Mouse (Mus musculus): ENCODE data around the gene Rpl4.
"Not testable (repeated sequence)": the region's sequence is repeated elsewhere in the genome, so short reads cannot be mapped to it uniquely, and the experiment has no call there.

Gene Rpl4

DNA sequence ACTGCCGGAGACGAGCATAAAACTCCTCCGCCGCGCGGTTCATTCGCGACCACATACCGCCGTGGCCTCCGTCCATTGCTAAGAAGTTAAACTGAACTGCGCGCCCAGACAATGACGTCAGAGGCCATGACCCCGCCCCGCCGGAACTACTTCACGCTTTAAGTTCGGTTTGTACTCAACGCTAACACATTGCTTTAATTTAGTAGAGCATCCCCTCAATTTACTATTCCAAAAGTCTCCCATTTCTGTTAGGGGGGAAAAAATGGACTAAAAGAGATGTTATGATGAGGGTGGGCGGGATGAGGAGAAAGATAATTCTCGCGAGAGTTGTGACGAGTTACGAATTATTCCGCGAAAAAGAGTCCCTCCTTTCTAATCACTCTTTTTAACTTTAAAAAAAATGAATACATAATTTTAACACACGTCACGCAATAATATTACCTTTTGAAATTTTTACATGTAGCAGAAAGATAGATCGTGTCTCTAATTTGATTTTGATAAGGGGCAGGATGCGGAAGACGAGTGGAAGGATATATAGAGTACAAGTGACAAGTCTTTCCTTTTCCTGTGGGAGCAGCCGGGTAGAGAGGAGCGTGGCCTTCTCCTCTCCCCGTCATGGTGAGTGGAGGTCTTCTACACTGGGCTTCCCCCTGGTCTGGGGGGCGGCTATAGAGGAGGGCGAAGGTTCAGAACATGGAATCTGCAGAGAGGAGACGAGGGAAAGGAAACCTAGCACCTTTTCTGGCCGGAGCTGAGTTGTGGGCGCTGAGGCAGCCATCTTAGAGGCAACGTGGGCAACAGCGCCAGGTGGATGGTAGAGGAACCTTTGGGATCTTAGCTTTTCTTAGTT lies at the start of gene Rpl4, which contains the start of gene Zwilch:
Rpl4 (plus strand) TSS at position 560 of the 850 bp plus-strand sequence.
Zwilch (minus strand) TSS at position 289 of the 850 bp plus-strand sequence.
- peak; percentile 97 for DNase-seq (ENCODE audit: low read depth)

GRCm38 (mm10) chr9:64124846-64125245 lies 48.3 kb upstream of the Rpl4 start:
- DNase-seq (ENCODE audit: low read depth), result not testable (repeated sequence)

- no peak for DNase-seq (ENCODE audit: low read depth)
These were observed 47.9 kb upstream of the Rpl4 start for GRCm38 (mm10) chr9:64125307-64125706.

GRCm38 (mm10) chr9:64126121-64126520 lies 47.1 kb upstream of the Rpl4 start:
- DNase-seq (ENCODE audit: low read depth), result no peak

DNA sequence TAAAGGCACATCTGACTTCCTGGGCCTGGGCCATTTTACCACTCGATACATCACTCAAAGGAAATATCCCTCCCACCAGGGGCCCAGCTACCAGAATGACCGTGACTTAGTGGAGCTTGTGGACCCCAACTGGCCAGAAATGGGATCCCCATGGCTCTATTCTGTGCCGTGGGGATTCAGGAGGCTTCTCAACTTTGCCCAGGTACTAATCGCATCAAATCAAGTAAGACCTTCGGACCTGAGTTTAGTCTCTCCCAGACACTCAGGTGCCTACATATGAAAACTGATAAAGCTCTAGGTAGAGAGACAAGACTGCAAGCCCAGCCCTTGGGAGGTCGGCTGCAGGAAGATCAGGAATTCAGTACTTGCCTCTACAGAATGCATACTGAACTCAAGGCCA lies 41.6 kb upstream of the Rpl4 start:
- no peak for DNase-seq (ENCODE audit: low read depth)

DNA sequence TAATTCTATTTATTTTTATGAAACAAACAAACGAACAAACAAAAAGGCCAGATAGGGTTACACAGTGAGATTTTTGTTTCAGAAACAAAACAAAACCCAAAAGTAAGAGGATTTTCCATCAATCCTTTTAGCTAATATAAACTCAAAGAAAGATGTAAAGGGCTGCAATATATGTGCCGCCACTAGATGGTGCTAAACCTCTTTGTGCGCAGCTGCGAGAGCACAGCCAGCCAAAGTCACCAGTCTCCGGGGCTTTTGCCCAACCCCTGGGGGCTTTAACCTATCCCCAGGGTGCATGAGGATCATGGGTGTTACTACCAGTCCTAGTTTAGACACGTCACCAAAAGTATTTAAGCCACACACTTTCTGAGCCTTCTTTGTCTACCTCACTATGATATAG lies 34.3 kb upstream of the Rpl4 start:
- DNase-seq (ENCODE audit: low read depth), result peak; percentile 74

GRCm38 (mm10) chr9:64139879-64140278 lies 33.3 kb upstream of the Rpl4 start:
- DNase-seq (ENCODE audit: low read depth), result no peak

- DNase-seq (ENCODE audit: low read depth), result no peak
These were observed 16.5 kb upstream of the Rpl4 start for GRCm38 (mm10) chr9:64156641-64157040.

- DNase-seq (ENCODE audit: low read depth), result no peak
These were observed 12.7 kb upstream of the Rpl4 start for GRCm38 (mm10) chr9:64160471-64160870.

GRCm38 (mm10) chr9:64169967-64170366 lies 3.2 kb upstream of the Rpl4 start:
- not testable (repeated sequence) for DNase-seq (ENCODE audit: low read depth)

DNA sequence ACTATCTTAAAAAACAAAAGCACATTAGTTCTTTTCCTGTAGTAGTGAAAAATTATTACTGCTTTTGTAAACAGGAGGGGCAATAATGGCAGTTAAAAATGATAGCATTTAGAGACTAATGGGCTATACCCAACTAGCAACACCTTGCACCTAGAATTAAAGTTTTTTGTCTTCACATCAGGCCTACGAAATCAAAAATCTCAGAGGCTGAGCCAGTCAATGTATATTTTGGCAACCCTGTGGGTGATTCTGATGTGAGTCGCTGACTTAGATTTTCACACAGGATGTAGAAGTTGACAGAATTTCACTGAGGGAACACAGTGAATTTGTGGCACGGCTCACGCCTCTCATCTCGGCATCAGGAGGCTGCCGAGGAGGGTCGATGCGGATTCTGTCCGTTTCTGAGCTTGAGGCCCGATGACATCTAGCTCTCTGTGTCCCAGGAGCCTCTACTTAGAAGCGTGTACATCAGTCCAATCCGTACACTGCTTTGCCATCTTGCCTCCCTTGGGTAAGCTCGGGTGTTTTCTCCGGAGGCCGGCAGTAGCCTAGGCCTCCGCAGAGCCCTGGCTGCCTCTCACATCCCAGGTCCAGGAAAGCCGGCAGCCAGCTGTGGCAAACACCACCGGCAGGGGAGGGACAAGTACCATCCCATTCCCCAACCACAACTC lies 895 bp upstream of the Rpl4 start:
- DNase-seq (ENCODE audit: low read depth), result no peak

GRCm38 (mm10) chr9:64173666-64174220 lies 568 bp downstream of the Rpl4 start:
- no peak for DNase-seq (ENCODE audit: low read depth)

DNA sequence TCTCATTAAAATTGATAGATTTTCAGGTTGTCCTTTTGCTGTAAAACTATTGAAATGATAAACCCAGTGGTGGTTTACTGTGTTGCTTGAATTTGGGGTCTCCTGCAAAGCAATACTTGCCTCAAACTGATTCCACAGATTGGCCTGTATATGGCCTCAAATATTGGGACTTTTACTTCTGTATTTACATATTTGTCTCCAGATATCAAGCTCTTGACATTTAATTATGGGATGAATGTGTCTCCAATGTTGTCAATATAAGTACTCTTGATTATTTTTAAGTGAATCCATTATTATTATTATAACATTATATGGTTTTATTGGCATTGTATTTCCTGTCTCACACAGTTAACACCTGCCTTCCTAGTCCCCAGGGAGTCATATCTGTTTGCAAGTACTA lies 1.2 kb downstream of the Rpl4 start:
- no peak for DNase-seq (ENCODE audit: low read depth)

DNA sequence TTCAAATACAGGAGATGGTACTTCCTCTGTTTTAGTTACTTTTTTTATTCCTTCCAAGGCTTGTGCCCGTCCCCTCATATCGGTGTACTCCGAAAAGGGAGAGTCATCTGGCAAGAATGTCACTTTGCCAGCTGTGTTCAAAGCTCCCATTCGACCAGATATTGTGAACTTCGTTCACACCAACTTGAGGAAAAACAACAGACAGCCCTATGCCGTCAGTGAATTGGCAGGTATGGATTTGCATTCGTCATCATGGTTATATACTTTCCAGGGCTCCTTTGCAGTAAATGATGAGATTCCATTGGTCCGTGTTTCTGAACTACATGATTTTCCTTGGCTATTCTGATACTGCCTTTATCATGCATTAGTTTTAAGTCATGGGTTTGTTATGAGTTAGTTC lies 1.6 kb downstream of the Rpl4 start:
- DNase-seq (ENCODE audit: low read depth), result peak; percentile 11

- DNase-seq (ENCODE audit: low read depth), result no peak
These were observed 2.2 kb downstream of the Rpl4 start for GRCm38 (mm10) chr9:64175378-64175777.

- no peak for DNase-seq (ENCODE audit: low read depth)
These were observed 5.4 kb downstream of the Rpl4 start for GRCm38 (mm10) chr9:64178610-64178973.

GRCm38 (mm10) chr9:64178974-64179646 lies 5.9 kb downstream of the Rpl4 start, which contains the start of gene Snapc5:
TSS of gene Snapc5 (plus strand) at chr9:64179274.
- DNase-seq (ENCODE audit: low read depth), result peak; percentile 96

- not testable (repeated sequence) for DNase-seq (ENCODE audit: low read depth)
These were observed 10.1 kb downstream of the Rpl4 start for GRCm38 (mm10) chr9:64183295-64183694.

DNA sequence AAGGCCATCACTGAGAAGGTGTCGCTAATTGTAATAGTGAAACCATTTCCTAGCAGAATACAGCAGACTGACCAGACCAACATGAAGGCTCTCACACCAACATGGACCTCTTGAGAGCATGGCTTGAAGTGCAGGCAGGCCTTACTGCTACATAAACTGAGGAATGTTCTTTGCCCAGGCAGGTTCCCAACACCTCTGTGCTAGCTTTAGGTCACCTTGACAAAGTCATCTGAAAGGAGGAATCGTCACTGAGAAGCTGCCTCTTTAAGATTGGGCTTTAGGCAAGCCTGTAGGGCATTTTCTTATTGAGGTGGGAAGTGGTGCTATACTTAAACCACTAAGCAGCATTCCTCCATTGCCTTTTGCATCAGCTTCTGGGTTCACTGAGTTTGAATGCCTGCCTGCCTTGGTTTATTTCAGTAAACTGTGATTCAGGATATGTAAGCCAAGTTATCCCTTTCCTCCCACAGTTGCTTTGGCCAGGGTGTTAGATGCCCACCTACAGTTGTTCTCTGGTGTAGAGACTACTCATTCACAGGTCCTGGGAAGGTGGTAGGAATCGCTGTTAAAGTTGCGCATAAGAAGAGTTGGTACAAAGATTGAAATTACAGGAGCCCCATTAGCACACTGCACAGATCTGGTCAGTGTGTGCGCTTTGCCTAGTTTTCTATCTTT lies 11.1 kb downstream of the Rpl4 start:
- no peak for DNase-seq (ENCODE audit: low read depth)

DNA sequence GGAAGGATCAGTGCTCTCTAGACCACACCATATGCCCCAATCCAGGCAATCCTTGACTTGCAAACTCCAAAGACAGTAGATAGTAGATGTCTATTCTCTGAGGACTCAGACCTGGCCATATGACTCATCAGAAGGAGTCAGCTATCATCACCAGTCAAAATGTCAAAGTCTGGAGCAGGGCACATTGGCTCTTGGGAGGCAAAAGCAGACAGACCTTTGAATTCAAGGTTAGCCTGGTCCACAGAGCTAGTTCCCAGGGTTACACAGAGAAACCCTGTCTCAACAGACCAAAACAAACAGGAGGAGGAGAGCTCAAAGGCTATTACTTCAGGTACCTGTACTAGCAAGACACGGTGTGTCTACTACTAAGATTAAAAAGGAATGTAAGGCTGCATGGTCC lies 20.7 kb downstream of the Rpl4 start:
- DNase-seq (ENCODE audit: low read depth), result no peak

DNA sequence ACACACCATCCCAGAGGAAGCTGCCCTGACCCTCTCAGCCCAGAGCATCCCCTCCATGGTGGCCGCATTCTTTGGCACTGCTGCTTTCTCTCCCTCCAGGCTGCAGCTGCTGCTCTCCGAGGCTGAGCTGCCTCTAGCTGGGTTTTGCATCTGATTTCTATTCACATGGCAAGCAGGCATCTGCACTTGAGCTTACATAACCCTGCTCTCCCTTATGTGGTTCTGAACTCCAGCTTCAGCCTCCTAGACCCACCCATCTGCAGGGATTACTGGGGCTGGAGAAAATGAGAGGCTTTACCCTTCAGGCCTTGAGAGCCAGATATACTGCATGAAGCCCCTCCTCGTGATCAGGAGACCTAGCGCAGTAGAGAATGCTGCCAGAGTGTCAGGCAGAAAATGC lies 22.4 kb downstream of the Rpl4 start:
- DNase-seq (ENCODE audit: low read depth), result no peak

GRCm38 (mm10) chr9:64197524-64197923 lies 24.3 kb downstream of the Rpl4 start:
- DNase-seq (ENCODE audit: low read depth), result no peak
